Mouse (Mus musculus): ENCODE results near the gene Snx9.

DNA sequence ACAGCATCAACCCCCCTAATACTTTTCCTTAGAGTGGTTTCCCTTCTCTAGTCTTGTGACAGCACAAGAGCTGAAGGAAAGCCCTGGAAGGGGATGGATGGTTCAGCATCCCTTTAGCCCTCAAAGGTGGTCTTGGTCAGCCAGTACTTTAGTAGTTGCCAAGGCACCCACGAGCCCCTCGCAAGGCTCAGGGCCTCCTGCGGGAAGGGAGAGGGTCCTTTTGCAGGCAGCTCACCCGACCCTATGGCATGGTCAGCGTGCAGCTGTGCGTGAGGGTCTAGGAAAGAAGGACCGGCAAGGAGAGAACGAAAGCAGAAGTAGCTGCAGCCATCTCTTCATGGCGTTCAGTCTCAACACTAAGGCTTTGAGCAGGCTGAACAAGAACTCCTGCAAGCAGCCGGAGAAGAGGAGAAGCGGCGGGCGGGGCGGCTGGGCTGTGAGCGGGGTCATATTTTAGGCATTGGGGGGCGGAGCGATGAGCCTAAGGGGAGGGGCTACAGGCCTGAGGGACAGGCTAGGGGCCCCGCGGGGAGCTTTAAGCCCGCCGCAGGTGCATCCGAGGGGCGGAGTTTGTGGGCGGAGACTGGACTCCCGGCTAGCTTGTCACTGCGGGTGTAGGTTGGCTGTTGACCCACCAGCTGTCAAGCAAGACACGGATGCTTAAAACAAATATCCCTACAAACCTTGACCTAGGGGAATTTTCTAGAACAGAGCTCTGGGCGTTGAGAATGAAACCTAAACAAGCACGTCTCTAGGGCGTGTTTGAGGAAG is 93.6 kb downstream of the Snx9 start:
- no peak for TF ChIP-seq GATA1 (IDR thresholded peaks at IDR 0.05; ENCODE audit: borderline replicate concordance, low read length)
- no peak for TF ChIP-seq FLI1 (IDR thresholded peaks at IDR 0.05; ENCODE audit: low read length)
